Mouse (Mus musculus) stomach, postnatal 0 days (tissue): Measurements from ENCODE around the gene Hsd17b1. TPM values are rescaled to one million over a fixed set of nuclear protein-coding genes. Genes with fewer than 3 reads are reported as not detected.

ENCODE experiments used
- ATAC-seq: fragments of 200-750 bp; cut with Nextera tagmentation; 2 replicates; pipeline ENCODE4 v1.8.0; 2017; ENCODE audit not compliant: low FRiP score, low TSS enrichment
- DNase-seq: peaks from one replicate; pipeline ENCODE4 v3.0.0-alpha.2; 2016; ENCODE audit warnings: low spot score
- H3K27ac ChIP-seq: fragments of 300-500 bp; sonication (generic); replicated peaks from 2 replicates; pipeline ENCODE4 v1.5.1; 2014; ENCODE audit warnings: mild to moderate bottlenecking, control low read depth
- H3K27me3 ChIP-seq: fragments of 300-500 bp; sonication (generic); 2 replicates; pipeline ENCODE4 v1.6.1; 2014; ENCODE audit warnings: low read length; ENCODE audit not compliant: control insufficient read depth, insufficient read depth
- H3K36me3 ChIP-seq: fragments of 300-500 bp; sonication (generic); 2 replicates; pipeline ENCODE4 v1.6.1; 2014; ENCODE audit warnings: low read length, mixed read lengths; ENCODE audit not compliant: control insufficient read depth, insufficient read depth
- H3K4me1 ChIP-seq: fragments of 300-500 bp; sonication (generic); replicated peaks from 2 replicates; pipeline ENCODE4 v1.6.1; 2014; ENCODE audit warnings: antibody characterized with exemption; ENCODE audit not compliant: control insufficient read depth, insufficient read depth
- H3K4me2 ChIP-seq: fragments of 300-500 bp; sonication (generic); replicated peaks from 2 replicates; pipeline ENCODE4 v1.6.1; 2014; ENCODE audit warnings: low read depth, mild to moderate bottlenecking, control low read depth, moderate library complexity
- H3K4me3 ChIP-seq: fragments of 300-500 bp; sonication (generic); 2 replicates; pipeline ENCODE4 v1.5.1; 2014; ENCODE audit warnings: low read depth, low read length, control low read depth
- H3K9ac ChIP-seq: fragments of 300-500 bp; sonication (generic); 2 replicates; pipeline ENCODE4 v1.6.1; 2014; ENCODE audit warnings: mild to moderate bottlenecking, low read length, control low read depth, mixed read lengths
- H3K9me3 ChIP-seq: fragments of 300-500 bp; sonication (generic); 2 replicates; pipeline ENCODE4 v1.6.1; 2016; ENCODE audit warnings: low read length; ENCODE audit not compliant: control insufficient read depth
- CTCF ChIP-seq: IDR thresholded peaks from 2 replicates; pipeline ENCODE4 v1.5.1; 2016; ENCODE audit warnings: antibody characterized with exemption, low read depth, mild to moderate bottlenecking, moderate library complexity
- EP300 ChIP-seq: optimal IDR thresholded peaks from 2 replicates; pipeline ENCODE3; 2016; ENCODE audit warnings: antibody characterized with exemption
- WGBS: fragments of 180-500 bp; shearing (Covaris S2); extraction: QIAGEN DNeasy Blood & Tissue Kit; methylation state at CpG from one replicate; pipeline ENCODE4 v1.1.7; 2014; 5-methylcytosine and 5-hydroxymethylcytosine counted together
- polyA plus RNA-seq: library from polyadenylated mRNA; unstranded; fragments of >200 nt; fragmentation: Nextera tagmentation; extraction: Ambion mirVana; gene quantifications from 2 replicates; pipeline ENCODE4 v1.2.1, GENCODE M21; 2015

Hsd17b1 gene
- polyA plus RNA-seq, 1 experiment from 2014 or later: 0.08 TPM

- Histone ChIP-seq H3K4me3 (no peak overlapping the region), H3K36me3 (peaks cover 16% of the 10 kb centered on the region), H3K27me3 (no peaks in the 10 kb centered on the region), H3K4me1 (no peaks in the 10 kb centered on the region), H3K9ac (no peak overlapping the region), H3K9me3 (no peaks in the 10 kb centered on the region), H3K4me2 (no peak overlapping the region), H3K27ac (no peak overlapping the region)
- ATAC-seq (no peak), DNase-seq (no peak)
- 89% methylated on average over 8 of the region's 8 CpGs for WGBS
- TF ChIP-seq CTCF: no peak
- TF ChIP-seq EP300: no peak
Observed at GRCm38 (mm10) chr11:101034614-101035327, 43.4 kb upstream of the Hsd17b1 start.

GRCm38 (mm10) chr11:101035328-101035695, 42.9 kb upstream of the Hsd17b1 start:
- H3K4me3 ChIP-seq: no peak overlapping the region
- H3K9ac ChIP-seq: no peak overlapping the region
- no peak overlapping the region for H3K4me2 ChIP-seq
- no peak overlapping the region for H3K27ac ChIP-seq
- TF ChIP-seq EP300: no peak
- no peak for TF ChIP-seq CTCF
- 86% methylated on average over 4 of the region's 4 CpGs for WGBS
- H3K9me3 ChIP-seq: no peaks in the 10 kb centered on the region
- peaks cover 17% of the 10 kb centered on the region for H3K36me3 ChIP-seq
- DNase-seq (no peak), ATAC-seq (no peak)
- no peaks in the 10 kb centered on the region for H3K4me1 ChIP-seq
- H3K27me3 ChIP-seq: no peaks in the 10 kb centered on the region

GRCm38 (mm10) chr11:101037795-101038194, 40.4 kb upstream of the Hsd17b1 start:
- Histone ChIP-seq H3K36me3 (peaks cover 19% of the 10 kb centered on the region), H3K27ac (no peak overlapping the region), H3K4me2 (no peak overlapping the region), H3K9ac (no peak overlapping the region), H3K4me1 (no peaks in the 10 kb centered on the region), H3K9me3 (no peaks in the 10 kb centered on the region), H3K27me3 (no peaks in the 10 kb centered on the region), H3K4me3 (no peak overlapping the region)
- DNase-seq (no peak), ATAC-seq (no peak)
- no peak for TF ChIP-seq EP300
- WGBS: 90% methylated on average over 10 of the region's 10 CpGs

- Histone ChIP-seq H3K4me1 (no peaks in the 10 kb centered on the region), H3K4me3 (no peak overlapping the region), H3K4me2 (no peak overlapping the region), H3K36me3 (peaks cover 31% of the 10 kb centered on the region), H3K9me3 (no peaks in the 10 kb centered on the region), H3K27ac (no peak overlapping the region), H3K9ac (no peak overlapping the region), H3K27me3 (no peaks in the 10 kb centered on the region)
- ATAC-seq (no peak), DNase-seq (no peak)
- WGBS: 92% methylated on average over 4 of the region's 4 CpGs
- TF ChIP-seq CTCF: no peak
Observed at GRCm38 (mm10) chr11:101045826-101046225, 32.4 kb upstream of the Hsd17b1 start.

GRCm38 (mm10) chr11:101046440-101046839, 31.8 kb upstream of the Hsd17b1 start:
- TF ChIP-seq CTCF (no peak), EP300 (no peak)
- H3K27me3 ChIP-seq: no peaks in the 10 kb centered on the region
- H3K36me3 ChIP-seq: peaks cover 31% of the 10 kb centered on the region
- DNase-seq (no peak), ATAC-seq (no peak)
- 73% methylated on average over 9 of the region's 9 CpGs for WGBS
- no peaks in the 10 kb centered on the region for H3K4me1 ChIP-seq
- H3K4me2 ChIP-seq: no peak overlapping the region
- no peak overlapping the region for H3K4me3 ChIP-seq
- no peak overlapping the region for H3K27ac ChIP-seq
- no peak overlapping the region for H3K9ac ChIP-seq
- H3K9me3 ChIP-seq: no peaks in the 10 kb centered on the region

- H3K36me3 ChIP-seq: peaks cover 31% of the 10 kb centered on the region
- H3K27ac ChIP-seq: no peak overlapping the region
- WGBS: 90% methylated on average over 3 of the region's 3 CpGs
- H3K4me3 ChIP-seq: no peak overlapping the region
- ATAC-seq (no peak), DNase-seq (no peak)
- H3K9me3 ChIP-seq: no peaks in the 10 kb centered on the region
- peaks cover 4% of the 10 kb centered on the region; the same call in 1 of the 2 replicates for H3K4me1 ChIP-seq
- H3K4me2 ChIP-seq: no peak overlapping the region
- no peaks in the 10 kb centered on the region for H3K27me3 ChIP-seq
- no peak overlapping the region for H3K9ac ChIP-seq
- TF ChIP-seq EP300 (no peak), CTCF (no peak)
Observed at GRCm38 (mm10) chr11:101047502-101047901, 30.7 kb upstream of the Hsd17b1 start.
